Mouse (Mus musculus): ENCODE measurements around the gene Dpp9.

- TF ChIP-seq CEBPB (IDR thresholded peaks at IDR 0.05; ENCODE audit: low read depth) (no peak), MYOG (IDR thresholded peaks at IDR 0.05; ENCODE audit: control insufficient read depth, extremely low read depth, insufficient read length) (no peak)
These were observed 37.1 kb upstream of the Dpp9 start for GRCm38 (mm10) chr17:56255863-56256238.

Measured in C2C12 (cell line).